32 mouse cellular contexts compared by ENCODE assay signal in the genomic region with DNA sequence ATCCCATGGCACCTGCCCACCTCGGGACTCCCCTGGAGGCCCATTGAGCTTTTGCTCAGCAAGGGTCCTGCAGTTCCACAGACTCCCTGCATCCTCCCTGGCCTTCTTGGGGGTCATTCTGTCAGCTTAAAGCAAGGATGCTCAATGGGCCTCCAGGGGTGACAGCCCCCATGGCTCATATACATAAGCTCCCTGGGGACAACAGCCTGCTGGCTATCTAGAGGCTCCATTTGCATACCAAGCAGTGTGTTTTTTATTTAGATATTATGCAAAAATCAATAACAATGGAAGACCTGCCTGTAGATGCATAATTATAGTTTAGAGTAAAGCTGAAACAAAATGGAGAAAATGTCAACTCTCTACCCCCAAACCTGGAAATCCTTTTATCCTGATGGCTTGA. TPM values are rescaled to one million over a fixed set of nuclear protein-coding genes. Genes with fewer than 3 reads are reported as not detected.
"Had no signal": no experiment of that assay in that cellular context is flagged by ENCODE, and none has a peak within 500 bp of the region (broad histone marks: within the 10 kb centered on the region; RNA-seq: fewer than 3 reads in every experiment).

No protein-coding gene starts in this region.

- H3K27ac ChIP-seq: left cerebral cortex, adult 2 months; limb, embryonic 10.5 days; limb, embryonic 12.5 days; limb, embryonic 13.5 days; limb, embryonic 15.5 days; liver, embryonic 13.5 days; liver, embryonic 14.5 days; liver, embryonic 15.5 days; lung, embryonic 15.5 days; macrophage; midbrain, embryonic 10.5 days; midbrain, embryonic 12.5 days; midbrain, embryonic 13.5 days; midbrain, embryonic 15.5 days had no signal

- H3K27me3 ChIP-seq: limb, embryonic 12.5 days; limb, embryonic 13.5 days; lung, embryonic 15.5 days; midbrain, embryonic 12.5 days; midbrain, embryonic 13.5 days; midbrain, embryonic 15.5 days had no signal

- H3K4me1 ChIP-seq: limb, embryonic 12.5 days; limb, embryonic 13.5 days; limb, embryonic 15.5 days; midbrain, embryonic 12.5 days; midbrain, embryonic 15.5 days had no signal

- H3K9me3 ChIP-seq: limb, embryonic 10.5 days; limb, embryonic 12.5 days; limb, embryonic 13.5 days; limb, embryonic 15.5 days; liver, embryonic 13.5 days; liver, embryonic 15.5 days; lung, embryonic 15.5 days; midbrain, embryonic 10.5 days; midbrain, embryonic 12.5 days; midbrain, embryonic 13.5 days; midbrain, embryonic 15.5 days had no signal

- H3K36me3 ChIP-seq: limb, embryonic 10.5 days; limb, embryonic 12.5 days; limb, embryonic 13.5 days; limb, embryonic 15.5 days; liver, embryonic 13.5 days; liver, embryonic 15.5 days; lung, embryonic 15.5 days; midbrain, embryonic 10.5 days; midbrain, embryonic 12.5 days; midbrain, embryonic 13.5 days; midbrain, embryonic 15.5 days had no signal

- H3K4me3 ChIP-seq: left cerebral cortex, adult 2 months; limb, embryonic 10.5 days; limb, embryonic 12.5 days; limb, embryonic 13.5 days; limb, embryonic 15.5 days; liver, embryonic 13.5 days; liver, embryonic 15.5 days; lung, embryonic 15.5 days; megakaryocyte, embryonic 14.5 days; midbrain, embryonic 10.5 days; midbrain, embryonic 12.5 days; midbrain, embryonic 13.5 days; midbrain, embryonic 15.5 days had no signal

- ATAC-seq: liver, postnatal 0 days; lung, postnatal 0 days; midbrain, embryonic 13.5 days; midbrain, embryonic 15.5 days; midbrain, embryonic 16.5 days had no signal

- DNase-seq: left cerebral cortex, postnatal 4 days; liver; liver, embryonic 13.5 days; liver, postnatal 0 days; lung, adult 18-20 months; lung, adult 2 months; lung, embryonic 14.5 days; lung, postnatal 10 days; lung, postnatal 14 days; lung, postnatal 36 days; lung, postnatal 4 days; midbrain, embryonic 14.5 days had no signal

- H3K4me2 ChIP-seq: limb, embryonic 12.5 days; limb, embryonic 13.5 days; limb, embryonic 15.5 days; liver, embryonic 11.5 days; liver, embryonic 13.5 days; liver, embryonic 15.5 days; lung, embryonic 14.5 days; lung, embryonic 15.5 days; midbrain, embryonic 11.5 days; midbrain, embryonic 12.5 days; midbrain, embryonic 13.5 days; midbrain, embryonic 15.5 days had no signal

- H3K9ac ChIP-seq: limb, embryonic 12.5 days; limb, embryonic 13.5 days; limb, embryonic 15.5 days; liver, embryonic 13.5 days; liver, embryonic 14.5 days; liver, embryonic 15.5 days; liver, postnatal 0 days; lung, embryonic 14.5 days; lung, embryonic 15.5 days; midbrain, embryonic 12.5 days; midbrain, embryonic 13.5 days; midbrain, embryonic 15.5 days had no signal

RNA-seq across cellular contexts. Expression of a gene that starts 3.4 kb away (rescaled TPM):
- polyA plus RNA-seq: limb, embryonic 11.5 days; limb, embryonic 12.5 days; lung, embryonic 14.5 days; midbrain, embryonic 10.5 days; midbrain, embryonic 11.5 days; midbrain, embryonic 12.5 days; midbrain, embryonic 15.5 days; midbrain, embryonic 16.5 days; midbrain, postnatal 0 days had no signal
